Mouse (Mus musculus) thymus, postnatal 4 days (tissue): ENCODE data around the gene 4932438H23Rik.

Experiments used
- DNase-seq: peaks from one replicate; pipeline ENCODE4 v3.0.0; 2021

Gene 4932438H23Rik

DNA sequence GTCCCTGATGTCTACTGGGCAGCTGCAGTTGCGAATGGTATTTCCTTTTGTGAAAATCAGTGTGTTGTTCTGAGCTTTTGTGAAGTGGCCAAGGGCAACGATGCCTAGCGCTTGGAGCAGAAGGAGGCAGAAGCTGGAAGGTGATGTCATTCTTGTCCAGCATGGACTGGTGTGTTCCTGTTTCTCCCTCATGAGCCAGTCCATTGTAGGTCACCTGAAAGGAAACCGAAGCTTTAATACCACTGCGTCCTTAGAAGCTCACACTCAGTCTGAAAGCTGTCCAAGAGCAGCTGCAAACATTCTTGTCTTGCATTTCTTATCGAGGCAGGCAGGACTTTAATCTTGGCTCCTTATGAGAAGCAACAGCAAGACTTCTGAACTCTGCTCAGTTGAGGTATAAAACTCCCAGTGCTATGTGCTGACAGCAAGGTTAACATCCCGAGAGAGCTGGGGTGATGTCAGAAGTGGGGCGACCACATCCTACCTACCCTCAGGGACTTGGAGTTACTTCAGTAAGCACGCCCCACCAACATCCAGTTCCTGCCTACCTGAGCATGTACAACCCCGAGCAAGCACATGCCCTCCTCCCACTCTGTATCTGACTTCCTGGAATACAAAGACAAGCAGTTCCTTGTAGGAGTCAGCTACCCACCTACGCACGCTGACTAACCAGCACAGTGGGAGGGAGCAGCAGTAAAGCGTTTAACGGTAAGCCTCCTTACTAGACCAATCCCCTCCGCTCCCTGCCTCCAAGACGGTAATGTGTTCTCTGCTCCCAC lies 38.7 kb downstream of the 4932438H23Rik start:
- peak; percentile 44 for DNase-seq

DNA sequence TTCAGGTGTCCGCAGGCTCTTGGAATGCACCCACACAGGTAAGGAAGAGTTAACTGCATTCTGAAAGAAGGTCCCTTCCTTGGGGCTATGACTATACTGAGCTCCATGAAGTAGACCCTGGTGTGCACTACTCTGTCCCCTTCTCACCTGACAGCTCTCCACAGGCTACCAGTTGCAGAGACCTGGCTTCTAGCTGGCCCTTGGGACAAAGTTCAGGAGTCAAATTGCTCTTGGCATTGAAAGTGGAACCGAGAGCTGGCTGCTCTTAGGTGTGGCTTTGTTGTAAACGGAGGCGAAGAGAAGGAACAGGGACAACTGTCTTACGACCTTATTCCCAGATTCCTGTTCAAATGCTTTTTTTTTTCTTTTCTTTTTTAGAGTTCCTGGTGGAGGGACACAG lies 39.8 kb downstream of the 4932438H23Rik start:
- no peak for DNase-seq

DNA sequence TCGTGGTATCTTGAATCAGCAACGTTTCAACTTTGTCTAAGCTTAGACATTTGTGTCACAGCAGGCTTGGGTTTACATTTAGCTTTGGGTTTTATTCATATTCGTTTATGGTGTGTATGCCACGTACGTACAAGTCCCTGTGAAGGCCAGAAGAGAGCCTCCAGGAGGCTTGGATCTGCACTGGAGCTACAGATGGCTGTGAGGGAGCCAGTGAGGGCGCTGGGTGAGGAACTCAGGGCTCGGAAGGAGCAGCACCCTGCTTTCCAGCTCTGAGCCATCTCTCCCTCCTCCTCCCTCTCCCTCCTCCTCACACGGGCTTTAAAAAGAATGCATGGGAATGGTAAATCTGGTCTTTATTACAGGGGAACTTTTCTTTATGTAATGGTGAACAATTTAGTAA lies 41.3 kb downstream of the 4932438H23Rik start:
- DNase-seq: no peak

DNA sequence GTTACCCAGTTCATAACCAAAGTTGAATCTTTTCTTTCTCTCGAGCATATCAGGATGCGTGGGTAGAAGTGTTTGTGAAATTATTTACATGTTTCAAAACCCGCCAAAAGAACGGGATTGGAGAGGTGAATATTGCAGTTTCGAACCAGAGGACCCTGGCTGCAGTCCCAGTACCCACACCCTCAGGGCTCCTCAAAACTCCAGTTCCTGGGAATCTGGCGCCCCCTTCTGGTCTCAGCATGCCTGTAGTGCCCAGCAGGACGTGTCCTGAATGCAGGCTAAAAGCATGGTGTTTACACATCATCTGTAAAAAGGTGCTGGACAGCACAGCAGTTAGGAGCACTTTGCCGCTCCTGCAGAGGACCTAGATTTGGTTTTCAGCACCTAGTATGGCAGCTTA lies 49.4 kb downstream of the 4932438H23Rik start:
- DNase-seq: peak; percentile 75

DNA sequence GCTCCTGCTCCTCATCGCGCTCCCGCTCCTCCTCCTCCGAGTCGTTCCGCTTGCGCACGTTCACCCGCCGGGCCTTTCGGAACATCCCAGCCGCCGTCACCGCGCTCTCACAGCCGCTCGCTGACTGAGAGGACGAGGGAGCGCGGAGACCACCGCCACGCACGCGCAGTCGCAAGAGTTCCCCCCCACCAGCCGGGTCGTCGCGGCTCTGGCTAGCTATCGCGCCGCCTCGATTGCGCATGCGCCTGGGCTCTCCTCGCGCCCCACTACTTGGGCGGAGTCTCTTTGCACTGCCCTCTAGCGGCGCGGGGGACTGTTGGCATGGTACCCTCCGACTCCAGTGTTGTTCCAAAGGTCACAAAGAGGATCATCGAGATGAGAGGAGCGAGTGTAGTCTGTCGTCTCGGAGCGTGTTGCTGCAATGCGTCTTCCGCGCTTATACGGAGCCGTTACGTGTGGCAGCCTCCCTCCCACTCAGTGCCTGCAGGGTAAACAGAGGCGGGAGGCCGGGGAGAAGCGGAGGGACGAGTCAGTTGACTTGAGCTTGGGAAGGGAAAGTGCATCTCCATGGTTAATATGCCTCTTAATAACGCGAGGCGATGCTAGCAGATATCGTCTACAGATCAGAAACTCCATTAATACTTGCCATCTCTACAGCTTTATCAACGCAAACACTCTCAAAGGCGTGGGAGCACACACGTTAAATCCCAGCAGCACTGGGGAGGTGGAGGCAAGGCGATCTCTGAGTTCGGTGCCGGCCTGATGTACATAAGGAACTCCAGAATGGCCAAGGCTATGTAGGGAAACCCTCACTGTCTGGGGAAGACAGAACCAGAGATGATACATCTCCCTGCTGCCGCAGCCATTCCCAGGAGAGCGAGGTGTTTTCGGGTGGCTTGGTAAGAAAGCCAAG lies 50.4 kb downstream of the 4932438H23Rik start, which contains the start of gene Paxbp1:
Gene Paxbp1 (minus strand): TSS at position 274 of the 913 bp plus-strand sequence.
- peak; percentile 100 for DNase-seq

DNA sequence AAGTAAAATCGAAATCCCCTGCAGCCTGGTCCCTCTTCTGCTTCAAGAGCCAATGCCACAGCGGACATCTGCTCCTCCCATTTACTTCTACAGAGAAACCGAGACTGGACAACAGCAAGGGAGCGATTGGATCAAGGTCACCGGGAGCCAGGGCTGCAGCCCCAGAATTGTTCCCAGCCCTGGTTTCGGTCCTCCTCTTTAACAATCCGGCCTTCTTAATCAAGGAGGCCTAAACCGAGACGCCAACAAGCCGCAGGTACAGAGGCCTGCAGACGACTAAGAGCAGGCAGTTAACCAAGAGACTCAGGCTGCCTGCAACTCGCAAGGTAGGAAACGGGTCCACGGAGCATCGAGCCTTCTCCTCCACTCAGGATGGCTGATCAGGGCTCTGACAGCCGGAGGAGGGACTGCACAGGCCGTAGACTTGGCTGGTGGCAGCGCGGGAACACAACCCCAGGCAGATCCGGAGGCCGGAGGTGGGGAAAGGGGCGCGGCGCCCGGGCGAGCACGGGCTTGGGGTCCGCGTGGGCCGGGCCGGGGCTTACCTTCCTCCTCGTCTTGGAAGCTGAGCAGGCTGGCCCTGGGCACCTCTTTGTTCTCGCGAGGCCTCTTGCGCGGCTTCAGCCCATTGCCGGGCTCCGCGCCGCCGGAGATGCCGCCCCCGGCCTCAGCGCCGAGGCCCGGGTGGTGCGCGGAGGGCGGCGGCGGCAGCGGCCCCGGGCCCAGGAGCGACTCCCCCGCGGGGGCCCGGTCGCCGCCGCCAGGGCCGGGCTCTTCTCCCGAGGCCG lies 51.3 kb downstream of the 4932438H23Rik start:
- DNase-seq: peak; percentile 78

DNA sequence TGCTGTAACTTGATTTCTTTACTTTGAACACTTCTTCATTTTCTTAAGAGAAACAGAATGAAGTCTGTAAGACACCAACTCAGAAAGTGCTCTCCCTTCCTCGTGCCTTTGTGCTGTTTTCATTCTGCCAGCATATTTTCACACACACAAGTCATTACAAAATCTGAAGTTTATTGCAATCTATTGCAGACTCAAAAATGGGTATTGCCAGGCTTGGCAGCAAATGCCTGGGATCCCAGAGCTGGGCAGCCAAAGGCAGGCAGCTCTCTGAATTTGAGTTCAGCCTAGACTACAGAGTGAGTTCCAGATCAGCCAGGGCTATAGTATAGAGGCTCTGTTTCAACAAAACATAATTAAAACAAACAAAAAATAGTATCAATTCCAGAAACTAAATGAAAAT lies 52.3 kb downstream of the 4932438H23Rik start:
- no peak for DNase-seq

DNA sequence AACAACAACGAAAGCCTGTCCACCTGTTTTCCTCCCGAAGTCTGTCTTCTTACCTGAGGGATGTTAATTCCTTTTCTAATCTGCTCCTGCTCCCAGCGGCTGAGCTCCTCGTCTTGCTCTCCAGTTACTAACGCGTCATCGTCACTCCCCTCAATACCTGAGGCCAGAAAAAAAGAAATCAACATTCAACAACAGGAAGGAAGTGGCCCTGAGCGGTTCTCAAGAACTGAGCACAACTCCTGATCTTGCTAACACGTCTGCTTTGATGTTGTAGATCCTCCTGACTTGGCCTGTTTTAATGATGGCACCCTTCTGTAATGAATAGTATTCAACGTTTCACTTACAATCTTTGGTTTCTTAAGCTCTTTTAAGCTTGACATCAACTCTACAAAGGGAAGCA lies 59.1 kb downstream of the 4932438H23Rik start:
- no peak for DNase-seq

DNA sequence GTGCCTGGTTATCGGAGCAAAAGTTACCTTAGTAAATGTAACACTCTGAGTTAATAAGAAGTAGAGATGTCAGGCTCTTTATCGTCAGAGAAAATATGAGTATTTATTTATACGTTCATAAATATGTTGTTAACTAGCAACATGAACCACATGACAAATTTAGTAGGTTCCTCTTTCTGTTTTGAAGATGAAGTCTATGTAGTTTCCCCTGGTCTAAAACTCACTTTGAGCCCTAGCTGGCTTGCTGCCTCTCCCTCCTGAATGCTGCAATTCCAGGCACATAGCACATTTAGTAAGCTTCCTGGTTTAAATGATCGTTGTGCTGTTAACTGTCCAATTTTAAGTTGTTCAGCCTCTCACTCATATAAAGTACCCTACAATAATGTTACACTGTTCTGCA lies 64.2 kb downstream of the 4932438H23Rik start:
- no peak for DNase-seq

DNA sequence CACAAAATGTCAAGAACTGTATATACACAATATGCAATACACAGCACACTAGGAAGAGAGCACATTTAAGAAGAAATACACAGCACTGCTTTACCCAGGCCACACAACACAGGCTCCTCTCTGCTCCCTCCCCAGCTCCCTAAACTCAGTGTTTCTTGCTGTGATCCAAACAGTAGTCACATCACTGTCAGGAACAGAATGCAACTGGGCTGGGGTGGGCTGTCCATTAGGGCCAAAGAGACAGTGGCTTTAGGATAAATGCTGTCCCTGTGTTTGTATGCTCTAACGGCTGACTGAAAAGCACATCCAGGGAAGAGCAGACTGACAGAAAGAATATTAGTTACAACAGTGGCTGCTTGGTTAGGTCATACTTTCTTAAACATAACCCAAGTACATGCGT lies 65.0 kb downstream of the 4932438H23Rik start:
- DNase-seq: no peak

DNA sequence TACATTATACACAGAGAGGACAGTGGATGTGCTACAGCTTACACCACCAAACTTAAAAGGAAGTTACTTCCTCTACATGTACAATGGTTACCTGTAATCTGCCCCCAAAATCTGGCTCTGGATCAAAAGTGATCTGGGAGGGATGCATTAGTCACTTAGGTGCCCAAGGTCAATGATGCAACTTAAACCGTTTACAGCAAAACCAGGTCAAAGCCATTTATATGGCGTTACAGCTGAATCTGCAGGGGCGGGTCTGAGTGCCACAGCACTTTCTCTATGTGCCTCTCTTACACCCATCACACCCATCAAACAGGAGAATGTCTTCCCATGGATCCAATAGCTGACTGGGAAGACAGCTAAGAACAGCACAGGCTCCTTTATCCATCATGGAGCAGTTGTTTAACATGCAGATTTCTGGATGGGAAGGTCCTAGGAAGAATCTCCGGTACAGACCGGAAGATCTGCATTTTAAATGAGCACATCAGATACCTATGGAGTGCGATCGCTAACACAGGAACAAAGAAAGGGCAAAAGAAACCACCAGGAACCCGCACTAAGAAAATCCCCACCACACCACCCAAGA lies 65.7 kb downstream of the 4932438H23Rik start:
- DNase-seq: no peak

DNA sequence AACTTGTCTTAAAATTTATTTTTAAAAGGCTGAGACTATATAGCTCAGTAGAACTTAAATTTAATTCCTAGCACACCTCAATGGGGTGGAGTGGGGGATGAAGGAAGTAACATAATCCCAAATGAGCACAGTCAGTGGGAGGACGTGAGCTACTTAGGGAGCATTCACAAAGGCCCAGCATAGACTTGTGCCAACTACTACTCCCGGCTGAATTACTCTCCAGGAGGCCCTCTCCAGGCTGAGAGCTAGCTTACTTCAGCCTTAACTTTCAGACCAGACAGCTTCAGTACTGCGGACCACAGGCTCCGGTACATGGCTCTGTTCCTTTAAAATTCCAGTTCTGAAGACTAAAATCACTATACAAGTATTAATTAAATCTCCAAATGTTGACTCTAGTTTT lies 68.6 kb downstream of the 4932438H23Rik start:
- no peak for DNase-seq

DNA sequence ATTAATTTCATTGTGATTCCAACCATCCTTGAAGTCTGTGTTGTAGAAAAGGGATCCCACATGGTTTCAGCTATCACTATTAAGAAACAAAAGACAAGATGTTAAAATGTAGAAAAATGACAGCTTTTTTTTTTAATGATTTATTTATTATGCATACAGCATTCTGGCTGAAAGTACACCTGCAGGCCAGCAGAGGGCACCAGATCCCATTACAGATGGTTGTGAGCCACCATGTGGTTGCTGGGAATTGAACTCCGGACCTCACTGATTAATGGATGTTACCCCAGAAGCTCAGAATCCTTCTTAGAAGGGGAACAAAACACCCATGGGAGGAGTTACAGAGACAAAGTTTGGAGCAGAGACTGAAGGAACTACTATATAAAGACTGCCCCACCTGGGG lies 71.5 kb downstream of the 4932438H23Rik start:
- DNase-seq: peak; percentile 71

DNA sequence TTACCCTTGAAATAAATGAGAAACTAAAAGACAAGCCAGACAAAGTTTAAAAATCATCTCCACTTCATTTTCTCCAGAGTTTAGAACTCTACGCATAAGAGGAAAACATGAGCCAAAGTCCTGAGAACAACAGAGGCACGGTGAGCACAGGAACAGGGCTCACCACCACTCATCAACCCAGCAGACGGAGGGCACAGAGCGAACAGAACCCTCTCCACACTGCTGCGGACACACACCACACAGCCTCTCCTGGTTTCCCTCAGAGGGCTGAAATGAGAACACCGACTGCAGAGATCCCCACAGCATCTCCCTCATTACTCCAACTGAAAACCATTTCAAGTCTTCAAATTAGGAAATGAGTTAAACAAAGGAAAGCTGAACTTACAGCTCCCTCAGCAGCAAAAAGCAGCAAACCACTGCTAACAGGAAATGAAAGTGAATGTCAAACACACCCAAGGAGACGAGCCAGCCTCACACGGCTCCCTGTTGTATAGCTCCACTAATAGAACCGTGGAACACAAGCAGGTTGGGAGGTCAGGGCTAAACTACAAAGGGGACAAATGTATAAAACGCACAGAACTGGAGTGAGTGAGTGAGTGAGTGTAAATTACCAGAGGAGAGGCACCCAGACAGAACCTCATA lies 74.0 kb downstream of the 4932438H23Rik start:
- no peak for DNase-seq

DNA sequence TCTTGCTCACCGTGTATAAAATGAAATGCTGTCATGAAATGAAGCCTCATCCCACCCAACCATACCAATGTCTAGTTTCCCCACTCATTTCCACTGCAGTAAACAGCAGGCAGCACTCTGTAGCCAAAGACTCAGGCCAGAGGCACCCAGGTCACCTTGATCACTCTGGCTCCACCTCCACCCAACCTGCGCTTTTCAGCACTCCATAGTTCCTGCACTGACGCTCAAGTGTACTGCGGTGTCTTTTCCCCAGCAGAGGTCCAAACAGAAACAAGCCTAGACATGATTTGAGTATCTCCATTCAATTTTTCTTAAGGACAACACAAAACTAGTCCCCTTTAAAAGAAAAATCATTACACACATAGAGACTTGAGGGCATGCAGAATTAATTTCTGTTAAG lies 75.4 kb downstream of the 4932438H23Rik start:
- DNase-seq: no peak

DNA sequence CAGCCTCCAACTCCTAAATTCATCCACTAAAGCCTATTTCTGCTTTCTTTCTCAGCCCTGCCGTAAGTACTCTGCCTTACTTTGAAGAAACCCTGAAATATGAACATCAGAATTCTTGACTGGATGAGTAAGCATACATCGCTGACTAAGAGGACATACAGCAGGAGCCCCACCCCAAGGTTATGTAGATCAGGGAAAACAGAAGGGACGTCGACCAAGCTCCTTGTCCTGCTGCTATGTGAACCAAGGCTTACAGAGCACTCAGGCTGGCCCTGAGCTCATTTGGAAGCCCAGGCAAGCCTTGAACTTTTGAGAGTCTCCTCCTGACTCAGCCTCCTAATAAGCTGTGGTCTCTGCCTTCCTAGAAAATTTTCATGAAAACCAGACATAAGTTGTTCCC lies 79.2 kb downstream of the 4932438H23Rik start:
- no peak for DNase-seq

DNA sequence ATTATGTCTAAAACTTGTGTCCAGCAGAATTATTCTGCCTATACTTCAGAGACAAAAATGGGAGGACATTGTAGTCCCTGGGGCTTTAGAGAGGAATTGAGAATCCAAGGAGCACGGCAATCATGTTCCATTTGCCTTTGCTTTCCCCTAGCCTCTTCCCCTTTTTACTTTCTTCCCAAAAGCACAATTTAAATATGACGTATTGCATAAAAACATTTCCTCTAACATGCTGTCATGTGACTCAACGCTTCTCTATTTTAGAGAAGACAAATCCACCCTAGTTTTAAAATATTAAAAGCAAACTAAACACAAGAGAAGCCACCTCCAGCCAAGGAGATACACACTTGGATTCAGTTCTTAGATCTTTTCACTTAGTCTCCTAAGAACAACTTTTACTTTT lies 83.1 kb downstream of the 4932438H23Rik start:
- no peak for DNase-seq

DNA sequence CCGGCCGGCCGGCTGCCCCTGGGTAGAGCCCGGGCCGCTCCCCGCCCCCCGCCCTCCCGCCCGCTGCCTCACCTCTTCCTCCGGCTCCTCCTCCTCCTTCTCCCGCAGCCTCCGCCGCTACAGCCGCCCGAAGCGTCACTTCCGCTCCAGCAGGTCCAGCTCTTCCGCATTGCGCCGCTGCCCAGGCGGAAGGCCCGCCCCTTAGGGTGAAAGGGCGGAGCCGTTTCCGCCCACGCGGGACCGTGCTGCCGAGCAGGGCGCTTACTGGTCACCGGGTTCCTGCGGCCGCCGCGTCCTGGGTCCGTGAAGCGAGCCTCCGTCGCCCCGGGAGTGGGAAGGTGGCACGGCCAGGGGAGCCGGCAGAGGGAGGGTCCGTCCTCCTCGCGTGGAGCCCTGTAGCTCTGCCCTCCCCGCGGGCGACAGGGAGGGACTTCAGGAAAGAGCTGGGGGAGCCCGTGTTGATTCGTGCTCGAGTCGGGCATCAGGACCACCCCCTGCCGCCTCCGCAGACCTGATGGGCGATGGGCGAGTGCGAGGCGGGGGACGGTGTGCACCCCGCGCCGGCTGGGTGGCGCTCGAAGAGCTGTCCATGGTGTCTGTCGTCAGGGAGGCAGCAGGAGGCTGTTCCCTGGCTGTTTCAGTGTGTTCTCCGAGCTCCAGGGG lies 83.8 kb downstream of the 4932438H23Rik start, which contains the start of gene Synj1:
Gene Synj1 (minus strand): TSS at position 288 of the 663 bp plus-strand sequence.
- peak; percentile 88 for DNase-seq

DNA sequence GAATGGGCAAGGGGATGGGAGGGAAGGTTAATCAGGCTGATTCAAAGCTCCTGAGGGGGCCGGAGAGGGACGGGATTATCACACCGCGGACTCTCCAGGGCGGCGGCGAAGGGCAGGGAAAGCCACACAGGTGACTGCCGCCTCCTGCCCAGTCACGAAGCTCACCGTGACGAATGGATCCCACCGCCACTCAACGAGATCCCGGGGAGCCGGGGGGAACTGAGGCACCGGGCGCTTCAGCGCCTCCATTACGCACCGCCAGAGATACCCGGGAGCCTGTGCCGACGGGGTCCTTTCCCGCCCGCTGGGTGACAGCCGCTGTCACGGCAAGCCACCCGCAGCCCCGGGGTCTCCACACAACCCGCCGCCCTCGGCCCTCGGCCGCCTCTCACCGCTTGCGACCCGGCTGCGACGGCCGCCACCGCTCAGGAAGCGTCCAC lies 84.3 kb downstream of the 4932438H23Rik start:
- DNase-seq: no peak

DNA sequence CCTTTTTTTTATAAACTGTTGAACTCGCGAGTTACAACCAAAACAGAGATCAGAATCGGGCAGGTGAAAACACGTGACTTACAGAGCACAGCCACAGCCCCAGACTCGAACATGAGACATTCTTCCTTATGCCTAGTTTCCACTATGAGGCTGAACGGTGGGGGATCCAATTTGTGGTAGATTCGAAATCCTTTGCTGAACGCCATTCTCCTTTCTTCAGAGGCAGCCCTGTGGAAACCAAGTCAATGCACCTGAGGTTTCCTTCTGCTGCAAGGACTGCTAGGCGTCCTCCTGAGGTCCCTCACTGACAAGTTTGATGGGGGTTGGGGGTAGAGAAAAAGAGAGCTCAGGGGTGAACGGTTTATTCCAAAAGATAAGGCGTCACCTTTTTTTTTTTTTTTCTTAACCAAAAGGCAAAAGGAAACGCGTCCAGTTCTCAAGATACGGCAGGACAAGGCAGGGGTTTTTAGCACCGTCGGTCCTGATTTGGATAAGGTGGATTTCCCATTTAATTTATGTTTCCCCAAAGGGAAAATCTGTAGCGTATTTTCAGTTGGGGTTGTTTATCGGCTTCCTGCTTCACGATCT lies 84.9 kb downstream of the 4932438H23Rik start:
- peak; percentile 33 for DNase-seq

DNA sequence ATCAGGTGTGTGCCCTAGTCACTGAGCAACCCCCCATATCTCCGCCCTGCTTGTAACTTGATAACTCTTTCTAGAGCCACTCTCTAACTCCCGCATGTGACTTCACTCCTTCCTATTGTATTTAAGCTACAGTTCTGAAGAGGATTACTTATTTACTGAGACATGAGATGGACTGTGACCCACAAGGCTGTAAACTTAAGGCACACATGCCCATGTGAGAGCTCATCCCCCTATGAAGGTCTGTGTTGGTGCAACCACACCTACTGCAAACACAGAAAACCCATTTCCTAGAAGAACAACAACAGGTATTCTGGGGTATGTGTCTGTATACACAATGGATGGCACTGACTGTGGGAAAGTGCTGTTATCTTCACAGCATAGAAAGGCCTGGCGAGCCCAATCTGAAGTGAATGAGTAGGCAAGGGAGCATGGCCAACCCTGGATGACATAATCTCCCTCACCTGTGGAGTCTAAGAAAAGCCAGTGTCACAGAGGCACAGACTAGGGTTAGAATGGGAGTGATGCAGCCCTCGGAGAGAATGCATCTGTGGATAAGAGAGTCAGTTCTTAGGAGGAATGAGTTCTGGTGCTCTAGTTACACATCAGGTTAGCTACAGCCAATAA lies 89.9 kb downstream of the 4932438H23Rik start:
- no peak for DNase-seq
